Mouse (Mus musculus) pancreas, adult 10 weeks (tissue): Measurements from ENCODE around the gene Tmtc4. TPM values are rescaled to one million over a fixed set of nuclear protein-coding genes. Genes with fewer than 3 reads are reported as not detected.

Experiments
- polyA plus RNA-seq: library from polyadenylated mRNA; stranded (reverse); fragments of 350-450 nt; fragmentation: Illumina TruSeq; extraction: RNeasy Lipid Tissue Mini Kit (QIAGEN cat#74804); gene quantifications from one replicate; pipeline ENCODE4 v1.2.3, GENCODE M21; 2015; ENCODE audit warnings: low read depth, low replicate concordance; ENCODE audit not compliant: insufficient read depth

Gene Tmtc4
- polyA plus RNA-seq, result 1.2 TPM

DNA sequence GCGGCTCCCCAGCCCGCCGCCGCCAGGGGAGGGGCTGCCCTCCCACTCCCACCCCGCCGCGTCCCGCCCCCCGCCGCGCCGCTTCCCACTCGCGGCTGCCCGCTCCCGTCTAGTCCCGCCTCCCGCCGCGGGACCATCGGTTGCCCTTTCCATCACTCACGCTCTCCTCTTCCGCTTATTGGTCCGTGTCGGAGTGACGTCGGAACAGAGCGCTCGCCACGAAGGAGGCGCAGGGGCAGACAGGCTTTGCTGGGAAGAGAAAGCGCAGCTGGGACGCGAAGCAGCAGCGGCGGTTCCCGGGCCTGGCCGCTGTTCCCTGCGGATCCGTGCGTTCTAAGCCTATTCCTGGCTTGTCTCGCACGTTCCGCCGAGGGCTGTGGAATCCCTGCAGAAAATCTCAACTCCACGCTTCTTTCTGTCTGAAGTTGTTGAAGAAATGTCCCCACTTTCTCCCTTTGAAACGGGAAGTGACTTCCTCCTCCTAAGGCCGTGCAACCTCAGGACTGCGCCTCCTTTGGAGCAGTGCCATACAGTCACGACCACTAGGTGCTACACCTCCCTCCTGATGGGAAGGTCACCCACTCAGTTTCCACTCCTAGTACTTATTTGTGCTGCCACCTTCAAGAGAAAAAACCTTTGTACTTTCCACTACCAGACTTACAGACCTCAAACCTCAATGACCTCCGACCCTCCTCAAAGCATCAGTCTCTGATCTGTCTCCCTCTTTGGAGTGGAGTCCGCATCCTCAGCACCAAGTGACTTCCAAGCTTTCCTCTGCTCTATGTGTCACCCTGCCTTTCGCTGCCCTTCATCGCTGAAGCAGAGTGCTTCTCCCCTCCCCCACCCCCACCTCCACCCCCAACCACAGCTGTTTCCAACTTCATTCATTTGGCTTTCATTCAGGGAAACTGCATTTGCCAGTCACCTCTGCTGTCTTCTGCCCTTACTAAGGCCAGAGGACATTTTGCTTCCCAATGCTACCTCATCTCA is at the start of gene Tmtc4:
Tmtc4 (minus strand) TSS at position 810 of the 990 bp plus-strand sequence.

DNA sequence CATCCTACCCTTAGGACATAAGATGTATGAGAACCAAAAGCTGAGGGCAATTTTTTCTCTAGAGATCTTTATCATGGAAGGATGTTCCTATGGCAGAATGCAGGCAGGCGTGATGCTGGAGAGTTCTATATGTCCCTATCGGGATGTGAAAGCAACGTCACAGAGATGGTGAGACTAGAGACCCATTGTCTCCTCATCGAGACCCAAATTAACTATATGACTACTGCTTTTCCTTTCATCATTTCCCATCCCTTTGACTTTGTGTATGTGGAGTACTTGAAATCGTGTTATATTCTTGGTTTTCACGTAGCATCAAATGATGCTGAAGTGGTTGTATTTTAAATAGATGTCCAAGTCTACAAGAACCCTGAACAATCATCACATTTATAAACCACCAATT is 70.2 kb downstream of the Tmtc4 start, which contains the start of gene Ggact:
Ggact (minus strand) TSS at position 101 of the 400 bp plus-strand sequence.

Other genes with a start within 250 kb of the Tmtc4 start
- gene Ggact, start 70.3 kb downstream of the Tmtc4 start, polyA plus RNA-seq, result 8.7 TPM